Mouse (Mus musculus) embryo, embryonic 10.5 days (tissue): ENCODE measurements around the gene Nhej1.

Experiments used
- DNase-seq: peaks from one replicate; pipeline ENCODE4 v3.0.0-alpha.2; 2015; ENCODE audit warnings: low spot score

Gene Nhej1

DNA sequence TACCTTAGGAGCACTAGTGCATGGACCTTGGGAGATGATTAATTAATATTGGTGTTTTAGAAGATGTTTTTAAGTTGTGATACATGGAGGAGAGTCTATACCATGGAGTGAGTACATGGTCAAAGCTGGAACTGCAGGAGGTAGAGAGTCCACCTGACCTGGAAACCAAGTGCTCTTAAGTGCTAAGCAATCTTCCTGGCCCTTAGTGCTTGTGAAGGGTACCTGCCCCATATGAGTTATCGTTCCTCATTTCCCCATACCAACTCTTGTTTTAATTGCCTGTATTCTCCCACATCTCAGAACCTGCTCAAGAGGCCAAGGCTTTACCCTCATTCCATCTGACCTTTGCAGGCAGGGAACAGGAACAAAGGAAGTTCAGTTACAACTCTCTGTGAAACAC, 149.1 kb downstream of the Nhej1 start:
- DNase-seq: no peak

DNA sequence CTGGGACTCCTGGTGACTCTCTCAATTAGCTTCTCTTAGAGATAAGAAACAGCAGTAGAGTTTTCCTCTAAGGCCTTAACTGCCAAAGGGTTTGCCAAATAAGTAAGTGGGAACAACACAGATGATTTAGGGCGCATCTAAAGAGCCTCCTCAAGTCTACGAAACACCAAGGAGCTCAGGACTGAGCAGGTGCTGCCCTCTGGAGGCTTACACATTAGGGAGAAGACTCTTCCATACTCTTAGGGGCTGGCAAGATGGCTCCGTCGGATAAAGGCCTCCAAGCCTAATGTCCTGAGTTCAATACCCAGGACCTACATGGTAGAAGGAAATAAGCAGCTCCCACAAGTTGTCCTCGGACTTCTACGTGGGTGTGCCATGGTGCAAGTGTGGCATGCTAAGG, 151.4 kb downstream of the Nhej1 start:
- no peak for DNase-seq

DNA sequence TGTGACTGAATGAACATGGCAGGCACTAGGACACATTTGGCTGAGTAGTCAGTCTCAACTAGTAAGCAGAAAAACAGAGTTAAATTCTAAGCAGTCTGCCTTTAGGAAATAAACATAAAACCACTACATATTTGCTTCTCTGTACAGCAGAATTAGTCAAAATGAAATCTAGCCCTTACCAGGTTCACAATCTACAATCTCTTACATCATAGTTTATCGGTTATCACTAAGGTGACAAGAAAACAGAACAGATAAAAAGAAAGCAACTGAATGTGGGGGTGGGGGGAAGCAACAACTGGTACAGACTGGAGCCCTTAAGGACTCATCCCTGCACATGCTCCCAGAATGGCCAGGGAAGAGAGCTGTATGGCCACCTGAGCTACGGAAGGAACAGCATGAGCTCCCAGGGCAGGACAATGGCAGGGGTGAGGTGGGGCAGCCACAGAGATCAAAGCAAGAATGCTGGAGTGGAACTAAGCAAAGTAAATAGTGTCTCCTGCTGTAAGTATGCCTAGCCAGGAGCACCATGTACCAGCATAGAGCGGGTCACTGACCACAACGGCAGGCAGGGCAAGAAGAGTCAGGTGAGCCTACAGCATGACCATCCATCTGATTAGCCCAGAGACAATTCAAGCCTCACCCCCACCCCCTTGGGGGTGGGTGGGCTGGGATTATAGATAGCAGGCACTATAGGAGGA, 153.5 kb downstream of the Nhej1 start:
- no peak for DNase-seq

DNA sequence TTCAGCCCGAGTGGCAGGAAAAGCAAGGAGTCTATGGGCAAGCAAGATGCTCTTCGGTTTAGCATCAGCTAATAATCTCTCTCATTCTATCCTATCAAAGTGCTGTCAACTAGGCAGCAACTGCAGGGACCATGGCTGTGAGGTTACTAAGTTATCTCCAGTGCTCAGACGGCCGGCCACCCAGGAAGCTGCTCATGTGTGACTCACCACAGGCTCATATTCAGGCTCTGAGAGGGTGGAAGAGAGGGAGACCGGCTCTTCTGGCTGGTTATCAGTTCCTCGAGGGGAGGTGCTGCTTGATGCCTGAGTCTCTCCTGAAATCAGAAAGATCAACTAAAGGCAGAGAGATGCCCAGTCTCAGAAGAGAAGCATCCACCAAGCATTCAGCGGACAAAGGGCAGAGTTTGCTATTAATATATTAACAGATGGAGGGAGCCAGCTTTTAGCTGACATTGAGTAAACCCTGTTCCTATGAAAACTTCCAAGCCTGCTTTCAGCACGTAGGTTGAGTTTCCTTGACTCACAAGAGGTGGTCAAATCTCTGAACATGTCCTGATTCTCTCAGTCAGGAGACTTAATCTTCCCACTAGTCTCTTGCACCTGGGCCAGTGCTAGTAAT, 156.9 kb downstream of the Nhej1 start:
- DNase-seq: no peak

DNA sequence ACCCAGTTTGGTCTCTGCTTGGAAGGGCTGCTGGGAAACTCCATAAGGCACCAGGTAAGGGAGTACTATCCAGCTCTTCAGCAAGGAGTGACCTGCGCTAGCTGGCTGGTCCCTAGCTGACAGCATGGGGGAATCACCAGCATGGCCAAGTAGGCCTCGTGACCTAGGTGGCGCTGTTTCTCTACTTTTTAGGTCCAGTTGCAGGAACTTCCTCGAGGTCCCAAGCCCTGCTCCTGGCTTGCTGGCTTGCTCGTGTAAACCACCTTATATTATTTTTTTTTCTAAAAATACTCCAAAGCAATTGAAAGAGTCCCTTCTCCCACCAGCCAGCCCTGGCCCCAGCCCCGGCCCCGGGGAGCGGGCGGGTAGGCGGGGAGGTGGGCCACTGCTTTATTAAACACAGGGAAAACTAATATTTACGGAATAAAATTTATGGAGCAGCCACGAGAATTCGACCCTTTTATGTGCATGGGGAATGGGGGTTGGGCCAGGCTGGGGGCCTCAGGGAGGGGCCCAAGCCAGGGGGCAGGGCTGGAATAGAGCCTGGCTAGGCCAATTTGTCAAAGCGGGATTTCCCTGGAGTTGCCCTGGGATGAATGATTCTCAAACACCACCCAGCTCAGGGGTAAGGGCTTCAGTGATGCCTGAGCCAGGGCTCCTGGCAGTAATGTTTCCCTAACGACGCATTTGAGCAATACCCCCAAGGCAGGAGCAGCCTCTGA, 160.3 kb downstream of the Nhej1 start:
- peak; percentile 94 for DNase-seq

DNA sequence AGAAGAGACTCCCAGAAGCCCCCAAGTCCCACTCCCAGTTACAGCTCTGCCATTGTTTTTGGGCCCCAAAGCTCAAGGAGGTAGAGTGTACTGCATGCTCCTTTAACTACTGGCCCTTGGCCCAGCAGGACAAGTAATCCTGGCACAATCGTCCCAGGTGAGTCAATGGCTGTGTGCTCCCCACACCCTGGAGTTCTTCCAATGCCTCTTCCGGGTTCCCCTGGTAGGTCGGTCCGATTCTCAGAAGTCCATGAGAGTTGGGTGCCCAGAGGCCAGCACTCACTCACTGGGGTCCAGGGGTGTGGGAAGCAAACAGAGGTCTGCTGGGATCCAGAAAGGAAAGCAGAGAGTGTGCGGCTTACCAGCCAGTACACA, 162.2 kb downstream of the Nhej1 start:
- DNase-seq: no peak

DNA sequence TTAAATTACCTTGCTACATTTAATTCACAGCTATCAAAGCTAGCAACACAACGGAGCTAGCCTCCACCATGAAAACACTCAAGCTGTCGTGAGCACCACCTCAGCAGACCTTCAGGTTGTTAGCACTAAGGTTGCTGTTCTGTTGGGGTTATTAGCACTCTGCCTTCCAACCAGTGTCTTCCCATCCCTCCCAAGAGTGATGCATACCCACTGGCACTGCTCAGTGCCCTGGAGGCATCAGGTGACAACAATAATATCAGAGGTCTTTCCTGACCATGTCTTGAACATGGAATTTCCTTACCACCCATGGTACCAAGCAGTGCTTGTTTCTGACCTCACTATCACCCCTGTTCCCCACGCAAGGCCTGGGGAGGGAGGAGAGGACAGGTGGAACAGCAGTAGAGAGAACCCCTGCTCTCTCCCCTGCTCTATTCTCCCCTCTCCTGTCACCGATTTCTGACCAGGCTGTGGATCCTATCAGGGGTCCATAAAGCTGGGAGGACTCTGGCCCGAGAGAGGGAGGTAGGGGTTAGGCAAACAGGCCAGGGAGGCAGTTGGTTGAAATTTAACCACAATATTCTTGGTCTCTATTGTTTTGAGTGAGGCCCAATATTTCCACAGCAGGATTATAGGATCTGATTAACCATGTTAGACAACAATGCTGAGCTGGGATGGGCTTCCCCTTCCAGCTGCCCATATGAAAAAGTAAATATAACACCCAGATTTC, 162.7 kb downstream of the Nhej1 start:
- DNase-seq: no peak

DNA sequence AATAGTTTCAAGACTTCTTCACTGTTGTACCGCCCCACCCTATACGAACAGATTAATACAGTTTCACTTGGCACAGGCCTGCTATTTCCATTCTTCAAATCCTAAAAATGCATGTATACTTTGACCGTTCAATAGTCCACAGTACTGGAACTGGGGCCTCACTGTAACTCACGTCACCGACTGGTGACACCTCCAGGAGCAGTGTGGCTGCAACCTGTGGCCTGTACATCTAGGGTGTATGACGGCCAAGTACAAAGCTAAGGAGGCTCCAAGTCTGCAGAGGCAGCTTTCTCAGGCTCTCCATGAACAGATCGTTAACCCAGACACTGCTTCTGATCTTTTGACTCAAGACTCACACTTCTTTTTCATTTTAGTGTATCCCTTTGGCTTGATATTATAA, 163.3 kb downstream of the Nhej1 start:
- no peak for DNase-seq

DNA sequence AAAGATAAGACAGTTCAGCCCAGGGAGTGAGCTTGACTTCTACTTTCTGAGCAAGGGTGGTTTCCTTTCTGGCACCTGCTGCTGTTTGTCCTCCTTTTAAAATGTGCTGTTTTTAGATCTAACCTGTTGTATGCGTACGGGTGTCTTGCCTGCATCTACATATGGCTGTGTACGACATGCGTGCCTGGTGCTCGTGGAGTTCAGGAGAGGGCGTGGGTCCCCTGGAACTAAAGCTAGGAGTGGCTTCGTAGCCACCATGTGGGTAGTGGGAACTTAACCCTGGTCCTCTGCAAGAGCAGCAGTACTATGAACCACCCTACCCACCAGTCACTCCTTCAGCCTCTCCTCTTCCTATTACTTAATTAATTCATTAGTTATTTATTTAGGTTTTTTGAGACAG, 164.9 kb downstream of the Nhej1 start:
- DNase-seq: no peak

DNA sequence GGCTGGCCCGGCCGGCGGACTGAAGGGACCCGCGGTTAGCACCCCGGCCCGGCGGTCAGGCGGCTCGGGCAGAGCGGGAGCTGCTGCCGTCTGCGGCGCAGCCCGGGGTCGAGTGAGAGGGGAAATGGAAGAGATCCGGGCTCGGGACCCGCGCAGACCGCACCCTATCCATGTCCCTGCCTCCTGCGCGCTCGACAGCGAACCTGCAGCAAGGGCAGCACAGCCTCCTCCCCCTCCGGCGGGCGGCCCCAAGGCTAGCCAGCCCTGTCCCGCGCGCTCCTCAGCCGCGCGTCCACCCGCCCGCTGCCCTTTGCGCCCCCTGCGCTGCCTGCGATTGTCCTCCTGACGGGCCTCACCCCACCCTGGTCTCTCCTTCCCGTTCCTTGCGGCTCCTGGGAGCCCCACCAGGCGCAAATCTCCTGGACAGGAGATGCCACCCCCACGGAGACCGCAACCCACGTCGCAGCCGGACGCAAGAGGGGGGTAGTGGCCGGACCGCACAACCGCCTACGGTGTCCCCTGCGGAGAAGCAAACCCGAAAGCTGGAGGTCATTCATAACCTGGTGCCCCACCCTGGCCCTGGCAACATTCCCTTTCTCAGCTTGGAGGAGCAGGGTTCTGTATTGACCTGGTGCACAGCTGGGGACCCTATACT, 173.3 kb downstream of the Nhej1 start, which contains the start of gene Ihh:
Gene Ihh, minus strand, starts transcription at position 117 of the 655 bp plus-strand sequence.
- peak; percentile 17 for DNase-seq

DNA sequence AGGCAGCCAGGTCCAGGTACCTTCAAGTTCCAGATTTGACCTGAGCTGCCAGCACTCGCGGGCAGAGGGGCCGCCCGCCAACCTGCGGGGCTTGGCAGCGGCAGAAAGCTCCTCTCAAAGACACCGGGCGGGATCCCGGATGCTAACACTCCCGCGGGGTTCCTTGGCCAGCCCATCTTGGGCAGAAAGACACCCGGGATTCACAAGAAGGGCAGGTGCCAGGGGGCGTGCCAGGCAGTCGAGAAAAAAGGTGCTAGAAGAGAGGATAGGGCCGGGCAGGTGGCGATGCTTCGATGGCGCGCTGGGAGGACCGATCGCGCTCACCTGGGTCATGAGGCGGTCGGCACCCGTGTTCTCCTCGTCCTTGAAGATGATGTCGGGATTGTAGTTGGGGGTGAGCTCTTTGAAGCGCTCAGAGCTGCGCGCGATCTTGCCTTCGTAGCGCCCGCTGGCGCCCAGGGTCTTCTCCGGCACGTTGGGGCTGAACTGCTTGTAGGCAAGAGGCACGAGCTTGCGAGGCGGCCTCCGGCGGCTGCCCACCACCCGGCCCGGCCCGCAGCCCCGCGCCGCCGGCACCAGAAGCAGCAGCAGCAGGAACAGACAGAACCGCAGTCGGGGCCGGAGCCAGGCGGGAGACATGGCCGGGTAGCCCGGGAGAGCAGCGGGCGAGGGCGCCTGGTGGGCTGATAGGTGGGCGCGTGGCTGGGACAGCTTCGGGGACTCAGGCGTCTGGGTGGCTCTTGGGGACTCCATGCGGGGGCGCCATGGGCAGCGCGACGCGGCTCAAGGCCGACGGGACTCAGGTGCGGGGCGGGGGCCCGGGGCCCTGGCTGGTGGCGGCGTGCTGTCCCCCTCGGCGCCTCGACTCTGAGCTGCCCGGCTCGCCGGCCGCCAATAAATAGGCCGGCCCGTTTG, 174.2 kb downstream of the Nhej1 start:
- peak; percentile 26 for DNase-seq

DNA sequence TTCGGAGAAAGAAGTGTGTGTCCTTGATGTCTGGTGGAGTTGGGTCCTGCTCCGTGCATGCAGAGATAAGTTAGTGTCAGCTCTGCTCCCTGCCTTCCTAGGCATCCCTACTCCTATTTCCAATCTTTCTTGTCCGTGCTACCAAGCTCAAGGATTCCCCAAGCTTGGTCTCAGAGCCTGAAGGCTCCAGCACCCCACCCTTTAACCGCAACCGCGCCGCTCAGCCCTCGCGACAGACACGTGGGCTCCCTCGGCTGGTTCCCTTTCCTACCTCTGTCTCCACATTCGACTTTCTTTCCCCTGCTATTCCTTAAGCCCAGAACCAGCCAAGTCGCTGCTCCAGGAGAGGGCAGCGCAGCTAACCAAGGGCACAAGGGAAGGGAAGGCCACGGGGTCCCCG, 174.9 kb downstream of the Nhej1 start:
- DNase-seq: peak; percentile 14

DNA sequence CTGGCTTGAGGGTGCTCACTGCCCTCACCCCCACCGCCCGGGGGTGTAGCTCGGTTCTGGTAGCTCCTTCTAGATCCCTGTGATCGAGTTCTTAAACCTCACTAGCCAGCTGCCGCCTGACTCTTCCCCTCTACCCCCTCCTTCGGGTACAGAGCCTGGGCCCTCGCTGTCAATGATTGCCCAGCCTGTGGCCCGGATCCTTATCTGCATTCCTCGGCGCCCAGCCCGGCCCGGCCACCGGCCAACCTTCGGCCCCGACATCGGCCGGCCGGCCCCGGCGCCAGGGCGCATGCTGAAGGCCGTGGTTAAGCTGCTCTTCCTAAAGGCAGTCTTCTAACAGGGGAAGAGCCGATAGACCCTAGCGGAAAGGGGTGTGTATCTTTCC, 175.3 kb downstream of the Nhej1 start:
- DNase-seq: no peak

DNA sequence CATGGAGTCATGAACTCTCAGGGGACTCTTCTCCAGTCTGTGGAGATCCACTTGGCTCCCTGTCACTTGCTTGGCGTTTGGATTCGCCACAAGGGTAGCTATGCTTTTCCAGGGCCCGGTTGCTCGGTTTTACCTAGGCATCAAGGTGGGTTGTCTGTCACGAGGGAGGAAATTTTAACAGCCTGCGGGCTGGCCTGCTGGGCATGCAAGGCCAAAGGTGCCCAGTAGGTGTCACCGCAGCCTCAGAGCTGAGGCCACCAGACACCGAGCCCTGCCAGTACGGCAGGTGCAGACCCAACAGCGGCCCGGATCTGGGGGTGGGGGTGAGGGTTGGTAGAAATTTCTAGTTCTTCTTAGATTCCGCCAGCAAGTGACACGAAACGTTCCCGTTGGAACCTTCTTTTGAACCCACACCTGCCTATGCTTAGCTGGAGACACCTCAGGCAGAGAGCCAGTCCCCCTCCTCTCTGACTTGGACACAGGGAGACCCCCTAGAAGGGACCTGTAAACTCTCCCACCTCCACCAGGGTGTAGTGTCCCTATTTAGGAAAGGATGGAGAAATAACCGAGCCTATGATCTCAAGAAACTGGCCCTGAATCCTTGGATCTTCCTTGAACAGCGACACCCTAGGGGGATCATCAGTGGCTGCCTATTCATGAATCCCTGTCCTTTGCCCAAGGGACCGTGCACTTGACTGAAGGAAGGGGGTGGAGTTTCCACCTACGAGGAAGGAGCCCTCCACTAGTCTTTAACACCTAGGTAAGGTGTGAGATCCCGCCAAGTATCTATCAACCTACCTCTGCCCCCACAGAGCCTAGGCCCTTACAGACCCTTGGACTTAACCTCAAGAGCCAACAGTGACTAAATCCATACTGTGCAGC, 176.0 kb downstream of the Nhej1 start:
- peak; percentile 71 for DNase-seq

DNA sequence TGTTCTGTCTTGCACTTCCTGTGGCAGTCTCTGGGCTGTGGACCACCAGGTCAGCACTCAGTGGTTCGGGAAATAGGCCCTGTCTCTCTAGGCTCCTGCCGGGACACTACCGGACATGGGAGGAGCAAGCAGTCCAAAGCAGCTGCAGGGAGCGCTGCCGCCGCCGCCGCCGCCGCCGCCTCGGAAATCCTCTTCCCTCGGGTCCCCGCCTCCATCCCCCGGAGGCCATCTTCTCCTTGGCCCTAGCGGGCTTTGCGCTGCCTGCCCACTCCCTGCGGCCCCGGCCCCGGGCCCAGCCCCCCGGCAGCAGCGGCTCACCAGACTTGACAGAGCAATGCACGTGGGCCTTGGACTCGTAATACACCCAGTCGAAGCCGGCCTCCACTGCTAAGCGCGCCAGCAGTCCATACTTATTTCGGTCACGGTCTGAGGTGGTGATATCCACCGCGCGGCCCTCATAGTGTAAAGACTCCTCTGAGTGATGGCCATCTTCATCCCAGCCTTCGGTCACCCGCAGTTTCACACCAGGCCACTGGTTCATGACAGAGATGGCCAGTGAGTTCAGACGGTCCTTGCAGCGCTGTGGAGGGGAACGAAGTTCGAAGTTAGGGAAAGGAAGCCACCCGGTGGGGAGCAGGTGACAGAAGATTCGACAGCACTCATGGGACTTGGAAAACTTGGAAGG, 176.9 kb downstream of the Nhej1 start:
- peak; percentile 44 for DNase-seq

DNA sequence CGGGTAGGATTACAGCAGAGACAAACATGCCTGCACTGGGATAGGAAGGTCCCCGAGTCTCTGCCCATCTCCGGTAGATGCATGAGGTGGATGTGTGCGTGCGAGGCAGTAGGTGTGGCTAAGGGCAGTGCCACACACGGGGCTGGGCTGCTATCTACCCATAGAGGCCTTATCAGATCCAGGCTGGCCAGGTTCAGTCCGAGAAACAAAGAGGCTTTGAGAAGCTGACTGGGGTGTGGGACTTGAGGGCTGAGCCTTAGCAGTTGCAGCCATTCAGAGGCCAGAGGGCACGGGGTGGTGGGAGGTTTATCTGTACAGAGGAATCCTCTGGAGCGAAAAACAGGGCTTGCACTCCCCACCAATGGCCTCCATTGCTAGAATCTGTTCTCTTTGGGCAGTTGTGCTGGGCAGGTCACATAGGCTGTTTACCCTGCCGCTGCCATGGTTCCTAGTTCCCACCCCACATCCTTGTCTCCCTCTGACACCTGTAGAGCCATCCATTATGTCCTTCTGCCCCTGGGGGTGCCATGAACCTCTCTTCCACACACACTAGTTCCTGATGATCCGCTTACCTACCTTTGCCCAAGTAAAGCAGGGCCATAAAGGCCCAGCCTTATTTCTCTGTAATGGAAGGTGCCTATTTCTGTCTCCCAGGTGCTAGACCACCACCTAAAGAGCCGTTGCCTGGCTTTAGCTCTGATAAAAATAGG, 183.2 kb downstream of the Nhej1 start:
- no peak for DNase-seq

DNA sequence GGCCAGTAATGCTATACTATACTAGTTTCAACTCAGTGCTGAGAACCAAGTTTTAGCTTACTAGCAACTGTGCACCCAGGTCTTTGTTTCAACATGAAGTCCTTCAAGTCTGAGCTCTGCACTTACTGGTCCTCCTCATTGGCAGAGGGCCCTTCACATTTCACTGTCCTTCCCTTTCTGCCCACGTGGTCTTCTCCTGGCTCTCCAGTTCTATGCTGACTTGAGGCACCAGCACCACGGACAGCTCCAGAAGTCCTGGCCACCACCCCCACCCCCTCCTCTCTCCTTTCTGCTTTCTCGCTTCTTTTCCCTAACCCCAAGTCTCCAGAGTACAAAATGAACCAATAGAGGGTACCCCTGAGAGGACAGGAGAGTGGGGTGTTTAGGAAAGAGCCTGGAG, 185.2 kb downstream of the Nhej1 start:
- peak; percentile 47 for DNase-seq

DNA sequence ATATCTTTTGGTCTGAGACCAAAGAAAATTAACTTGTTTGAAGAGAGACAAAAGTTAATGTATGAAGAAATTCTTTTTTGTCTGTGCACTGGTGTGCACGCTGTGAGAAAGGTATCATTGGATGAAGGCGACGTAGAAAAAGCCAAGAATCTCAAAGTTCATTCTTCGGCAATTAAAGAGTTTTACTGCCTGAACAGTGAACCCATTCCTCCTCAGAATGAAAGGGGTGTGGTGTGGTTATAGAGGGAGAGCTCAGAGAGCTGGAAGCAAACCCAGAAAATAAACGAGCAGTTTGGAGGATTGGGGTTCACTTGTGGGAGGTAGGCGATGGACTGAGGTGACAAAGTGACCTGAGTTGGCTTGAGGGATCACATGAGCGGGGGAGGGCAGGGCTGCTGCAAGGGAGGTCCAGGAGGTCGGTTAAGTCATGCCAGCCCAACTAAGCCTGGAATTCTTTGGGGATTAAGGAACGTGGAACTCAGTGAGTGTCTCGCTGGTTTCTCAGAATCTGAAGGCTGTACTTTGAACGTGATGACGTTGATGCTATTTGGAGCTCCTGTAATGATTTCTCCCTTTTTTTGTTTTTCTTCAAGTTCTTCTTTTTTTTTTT, 188.7 kb downstream of the Nhej1 start:
- no peak for DNase-seq
